Mouse (Mus musculus) stomach, postnatal 0 days (tissue): Measurements from ENCODE around the gene Krt87.

Experiments
- CTCF ChIP-seq: IDR thresholded peaks from 2 replicates; pipeline ENCODE4 v1.5.1; 2016; ENCODE audit warnings: antibody characterized with exemption, low read depth, mild to moderate bottlenecking, moderate library complexity
- EP300 ChIP-seq: optimal IDR thresholded peaks from 2 replicates; pipeline ENCODE3; 2016; ENCODE audit warnings: antibody characterized with exemption

- TF ChIP-seq CTCF (no peak), EP300 (no peak)
These were observed 2.0 kb downstream of the Krt87 start for GRCm38 (mm10) chr15:101436611-101437010.
